Mouse (Mus musculus) G1E (cell line): Measurements from ENCODE around the gene Safb2. TPM values are rescaled to one million over a fixed set of nuclear protein-coding genes. Genes with fewer than 3 reads are reported as not detected.

ENCODE experiments used
- ATAC-seq: 2 replicates; pipeline ENCODE4 v1.8.0; 2016; ENCODE audit warnings: mild to moderate bottlenecking; ENCODE audit not compliant: insufficient number of reproducible peaks, poor library complexity, low FRiP score, severe bottlenecking; ENCODE audit errors: extremely low read depth
- DNase-seq: peaks from one replicate; pipeline ENCODE4 v3.0.0; 2012; ENCODE audit warnings: low spot score
- H3K27me3 ChIP-seq: 2 replicates; pipeline ENCODE4 v1.6.1; 2012; ENCODE audit warnings: mild to moderate bottlenecking, low read length, inconsistent platforms; ENCODE audit not compliant: insufficient read depth
- H3K36me3 ChIP-seq: replicated peaks from 2 replicates; pipeline ENCODE3; 2012; ENCODE audit warnings: mild to moderate bottlenecking, inconsistent platforms
- H3K4me1 ChIP-seq: 2 replicates; pipeline ENCODE4 v1.6.1; 2012; ENCODE audit warnings: low read depth, low read length, inconsistent platforms, mixed read lengths; ENCODE audit not compliant: insufficient read depth
- H3K4me3 ChIP-seq: 2 replicates; pipeline ENCODE4 v1.5.1; 2012; ENCODE audit warnings: low read depth, mild to moderate bottlenecking, inconsistent platforms, low read length, moderate library complexity, mixed read lengths
- H3K9me3 ChIP-seq: replicated peaks from 2 replicates; pipeline ENCODE4 v1.6.1; 2012; ENCODE audit warnings: inconsistent platforms
- CTCF ChIP-seq: IDR thresholded peaks from 2 replicates; pipeline ENCODE4 v1.5.1; 2012; ENCODE audit warnings: low read depth, low read length, inconsistent platforms, mixed read lengths
- GATA1 ChIP-seq: IDR thresholded peaks from 2 replicates; pipeline ENCODE4 v1.6.1; 2012; ENCODE audit warnings: borderline replicate concordance, low read length, inconsistent platforms, mixed read lengths
- GATA2 ChIP-seq: IDR thresholded peaks from 2 replicates; pipeline ENCODE4 v1.6.1; 2012; ENCODE audit warnings: low read depth, low read length, inconsistent platforms, borderline replicate concordance
- POLR2AphosphoS5 ChIP-seq: IDR thresholded peaks from 2 replicates; pipeline ENCODE4 v1.6.1; 2012; ENCODE audit warnings: low read depth, low read length, inconsistent platforms; ENCODE audit not compliant: insufficient replicate concordance
- TAL1 ChIP-seq: conservative IDR thresholded peaks from 2 replicates; pipeline ENCODE4 v1.6.1; 2012; ENCODE audit warnings: low read depth, low read length, inconsistent platforms, mixed read lengths
- polyA plus RNA-seq: library from polyadenylated mRNA; stranded (reverse); fragments of >175 nt; gene quantifications from 2 replicates; pipeline ENCODE4 v1.2.3, GENCODE M21; 2012
- total RNA-seq, 2 experiments: library from RNA; stranded (forward) in 1 of 2; stranded (reverse) in 1 of 2; fragments of 200-1000 nt in 1 of 2; fragments of >200 nt in 1 of 2; fragmentation: Nextera tagmentation in 1 of 2; gene quantifications; 2 replicates each; pipeline ENCODE4 v1.2.3; 2014 to 2017

Safb2 gene
- total and polyA plus RNA-seq, 3 experiments, result 78.2 to 209 (median 194) TPM

GRCm38 (mm10) chr17:56547846-56548604 is 36.4 kb downstream of the Safb2 start:
- no peak for TF ChIP-seq POLR2AphosphoS5
- 0 out of 2 replicates have a peak, but pooled peaks have one; percentile 28 for TF ChIP-seq CTCF
- H3K9me3 ChIP-seq, result no peaks in the 10 kb centered on the region
- ATAC-seq, result no peak

GRCm38 (mm10) chr17:56547116-56547845 is 37.1 kb downstream of the Safb2 start:
- Histone ChIP-seq H3K4me1 (peaks cover 28% of the 10 kb centered on the region), H3K9me3 (no peaks in the 10 kb centered on the region), H3K4me3 (no peak overlapping the region), H3K36me3 (peaks cover 6% of the 10 kb centered on the region), H3K27me3 (peaks cover 11% of the 10 kb centered on the region)
- TF ChIP-seq TAL1, result no peak
- TF ChIP-seq GATA2, result no peak
- no peak for TF ChIP-seq CTCF
- no peak for TF ChIP-seq GATA1
- no peak for TF ChIP-seq POLR2AphosphoS5
- no peak for ATAC-seq
- no peak for DNase-seq

More at GRCm38 (mm10) chr17:56547846-56548604, 36.4 kb downstream of the Safb2 start:
- Histone ChIP-seq H3K4me3 (no peak overlapping the region), H3K27me3 (peaks cover 5% of the 10 kb centered on the region), H3K4me1 (peaks cover 27% of the 10 kb centered on the region), H3K36me3 (peaks cover 11% of the 10 kb centered on the region)
- DNase-seq, result no peak

- DNase-seq, result no peak
- no peak for ATAC-seq
- peaks cover 3% of the 10 kb centered on the region for H3K36me3 ChIP-seq
- peaks cover 17% of the 10 kb centered on the region for H3K27me3 ChIP-seq
- H3K4me3 ChIP-seq, result no peak overlapping the region
- H3K4me1 ChIP-seq, result peaks cover 31% of the 10 kb centered on the region
- TF ChIP-seq GATA2 (no peak), GATA1 (no peak), CTCF (no peak), POLR2AphosphoS5 (no peak), TAL1 (no peak)
- H3K9me3 ChIP-seq, result no peaks in the 10 kb centered on the region
Measured at GRCm38 (mm10) chr17:56546576-56546975, 37.8 kb downstream of the Safb2 start.

- ATAC-seq (no peak), DNase-seq (peak; percentile 50)
- H3K4me1 ChIP-seq, result peaks cover 37% of the 10 kb centered on the region
- H3K27me3 ChIP-seq, result peaks cover 18% of the 10 kb centered on the region
- TF ChIP-seq TAL1 (no peak), POLR2AphosphoS5 (no peak), GATA2 (no peak), CTCF (no peak), GATA1 (no peak)
- no peak overlapping the region for H3K4me3 ChIP-seq
- H3K36me3 ChIP-seq, result no peaks in the 10 kb centered on the region
- no peaks in the 10 kb centered on the region for H3K9me3 ChIP-seq
Measured at GRCm38 (mm10) chr17:56545945-56546344, 38.4 kb downstream of the Safb2 start.

GRCm38 (mm10) chr17:56544699-56545387 is 39.5 kb downstream of the Safb2 start:
- TF ChIP-seq TAL1, result no peak
- TF ChIP-seq GATA2, result no peak
- no peak for TF ChIP-seq POLR2AphosphoS5
- H3K9me3 ChIP-seq, result no peaks in the 10 kb centered on the region
- H3K4me1 ChIP-seq, result peaks cover 48% of the 10 kb centered on the region
- H3K4me3 ChIP-seq, result no peak overlapping the region
- no peak for ATAC-seq
- no peaks in the 10 kb centered on the region for H3K36me3 ChIP-seq
- DNase-seq, result no peak
- peaks cover 18% of the 10 kb centered on the region for H3K27me3 ChIP-seq

GRCm38 (mm10) chr17:56543684-56544224 is 40.6 kb downstream of the Safb2 start:
- no peak overlapping the region for H3K4me3 ChIP-seq

More at GRCm38 (mm10) chr17:56543684-56544224, 40.6 kb downstream of the Safb2 start:
- no peaks in the 10 kb centered on the region for H3K36me3 ChIP-seq
- TF ChIP-seq CTCF (no peak), GATA2 (no peak), GATA1 (no peak), POLR2AphosphoS5 (no peak), TAL1 (no peak)
- ATAC-seq (no peak), DNase-seq (no peak)
- peaks cover 18% of the 10 kb centered on the region for H3K27me3 ChIP-seq
- H3K4me1 ChIP-seq, result peaks cover 52% of the 10 kb centered on the region
- H3K9me3 ChIP-seq, result no peaks in the 10 kb centered on the region
